Mouse (Mus musculus): Measurements from ENCODE around the gene Zfp873.
"Not testable (repeated sequence)": the region's sequence is repeated elsewhere in the genome, so short reads cannot be mapped to it uniquely, and the experiment has no call there.

Zfp873 gene

GRCm38 (mm10) chr10:82047597-82048459, at the start of gene Zfp873:
TSS of gene Zfp873 (plus strand) at chr10:82048123.
- DNase-seq = peak; percentile 89 to 92

DNA sequence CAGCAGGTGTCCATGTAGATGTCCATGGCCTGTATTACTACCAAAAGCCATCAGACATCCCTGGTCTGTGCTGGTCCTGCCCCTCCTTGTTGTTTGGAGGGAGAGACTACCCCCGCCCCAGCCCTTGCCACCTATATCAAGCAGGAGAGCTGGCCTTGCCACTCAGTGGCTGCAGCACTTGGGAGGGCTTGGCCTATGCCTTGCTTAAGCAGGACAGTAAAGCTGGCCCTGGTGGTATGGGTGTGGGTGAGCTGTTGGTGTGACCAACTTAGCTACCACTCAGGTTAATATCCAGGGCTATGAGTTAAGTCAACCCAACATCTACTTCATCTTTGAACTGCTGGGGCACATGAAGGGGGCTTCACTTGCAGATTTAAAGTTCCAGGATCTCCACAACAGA, 44.7 kb upstream of the Zfp873 start:
- DNase-seq = not testable (repeated sequence)

- peak in 1 of 2 experiments; percentile 43 for DNase-seq
Observed at GRCm38 (mm10) chr10:82004822-82005221, 43.1 kb upstream of the Zfp873 start.

DNA sequence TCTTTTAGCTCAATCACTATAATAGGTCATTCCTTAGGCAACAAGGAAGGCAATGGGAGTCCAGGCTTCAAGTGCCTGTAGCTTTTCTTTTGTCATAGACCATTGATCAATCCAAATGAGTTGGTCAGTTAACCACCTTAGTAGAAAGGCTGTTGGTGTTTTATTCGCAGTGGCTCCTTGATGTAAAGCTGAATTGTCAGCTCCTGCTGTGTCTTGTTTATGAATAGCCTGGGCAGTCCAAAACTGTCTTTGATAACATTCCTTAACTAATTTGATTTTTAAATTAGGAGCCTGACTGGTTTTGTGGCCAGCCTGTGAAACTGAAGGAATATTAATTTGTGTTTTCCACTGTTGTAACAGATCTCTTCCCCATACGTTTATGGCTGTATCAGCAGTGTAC, 5.7 kb upstream of the Zfp873 start:
- no peak for DNase-seq

GRCm38 (mm10) chr10:82046603-82047002, 1.3 kb upstream of the Zfp873 start:
- DNase-seq = no peak

GRCm38 (mm10) chr10:82048460-82048804, 509 bp downstream of the Zfp873 start:
- DNase-seq = not testable (repeated sequence)

DNA sequence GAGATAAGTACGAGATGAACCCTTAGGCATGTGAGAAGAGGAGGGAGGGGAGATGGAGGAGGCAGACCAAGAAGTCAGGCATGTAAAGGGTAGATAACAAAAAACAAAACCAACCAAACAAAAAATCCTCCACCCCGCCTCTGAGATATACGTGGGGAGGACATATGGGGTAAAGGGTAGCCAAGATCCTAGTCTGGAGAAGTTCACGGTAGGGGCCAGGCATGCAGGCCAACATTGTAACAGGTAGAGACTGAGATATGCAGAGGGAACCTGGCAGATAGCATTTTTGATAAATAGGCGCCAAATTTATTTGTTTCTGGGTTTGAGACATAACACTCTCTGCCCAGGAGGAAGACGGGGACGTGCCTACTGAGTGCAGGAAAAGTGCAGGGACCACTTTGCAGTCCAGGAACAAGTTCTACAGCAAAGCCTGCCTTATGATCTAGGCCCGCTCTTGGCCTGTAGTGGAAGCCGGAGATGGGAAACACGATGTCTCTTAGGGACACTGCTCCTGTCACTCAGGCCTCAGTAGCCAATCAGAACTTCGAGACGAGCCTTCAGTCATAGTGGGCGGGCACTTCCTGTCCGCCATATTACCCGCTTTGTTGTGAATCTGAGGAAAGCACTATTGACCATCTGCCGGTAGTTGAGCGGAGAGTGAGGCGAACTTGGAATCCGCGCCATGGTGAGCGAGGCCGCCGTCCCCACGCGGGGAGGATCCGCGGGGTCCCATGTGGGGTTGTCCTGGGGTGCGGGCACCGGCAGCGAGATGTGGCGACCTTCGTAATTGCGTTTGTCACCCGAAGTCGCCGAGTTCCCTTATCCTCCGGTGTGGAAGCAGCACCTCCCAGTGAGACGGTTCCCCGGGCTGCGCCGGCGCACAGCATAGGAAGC, 35.1 kb downstream of the Zfp873 start, which contains the start of gene BC024063:
Gene BC024063 (plus strand): TSS at position 626 of the 894 bp plus-strand sequence.
- peak; percentile 5 to 25 for DNase-seq

DNA sequence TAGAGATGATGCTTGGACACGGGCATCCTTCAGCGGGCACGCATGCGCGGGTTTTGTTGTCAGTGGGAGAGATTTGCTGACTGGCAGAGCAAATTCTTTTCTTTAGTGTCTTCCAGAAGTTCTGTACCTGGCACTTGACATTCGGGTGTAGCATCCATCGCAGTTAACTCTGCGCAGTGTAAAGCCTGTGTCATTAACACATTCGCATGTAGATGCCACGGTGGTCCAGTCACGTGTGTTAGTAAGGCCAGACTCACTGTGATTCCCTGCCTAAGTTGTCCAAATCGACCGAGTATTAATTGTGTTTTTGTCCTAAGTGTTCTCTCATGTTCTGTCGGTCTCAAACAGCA, 35.7 kb downstream of the Zfp873 start:
- not testable (repeated sequence) for DNase-seq
